ENCODE assay signal across 24 mouse cellular contexts in genomic region chr12:83055690-83056089, GRCm38 (mm10).
"Had no signal": no experiment of that assay in that cellular context is flagged by ENCODE, and none has a peak within 500 bp of the region (broad histone marks: within the 10 kb centered on the region; RNA-seq: fewer than 3 reads in every experiment).

No protein-coding gene starts in this region.

- H3K4me1 ChIP-seq: hindbrain, embryonic 15.5 days; limb, embryonic 13.5 days; limb, embryonic 15.5 days; liver, embryonic 15.5 days had no signal

- DNase-seq: forebrain, postnatal 0 days; gastrocnemius, postnatal 10 days; gastrocnemius, postnatal 25 days; heart, adult 11 months; heart, postnatal 10 days; kidney, adult 11 months; kidney, adult 2 months; kidney, adult 9 months; kidney, postnatal 14 days; kidney, postnatal 36 days; layer of hippocampus, adult 9-11 months; layer of hippocampus, postnatal 36 days; left cerebral cortex, postnatal 4 days had no signal

- H3K27me3 ChIP-seq: heart, embryonic 12.5 days; hindbrain, embryonic 13.5 days; hindbrain, embryonic 15.5 days; kidney, embryonic 15.5 days; limb, embryonic 13.5 days; limb, embryonic 15.5 days; liver, embryonic 15.5 days had no signal

- H3K9me3 ChIP-seq: hindbrain, embryonic 13.5 days; hindbrain, embryonic 15.5 days; kidney, embryonic 15.5 days; limb, embryonic 15.5 days had no signal

- H3K27ac ChIP-seq: heart, embryonic 10.5 days; hindbrain, embryonic 13.5 days; hindbrain, embryonic 15.5 days; hindbrain, postnatal 0 days; kidney, embryonic 15.5 days; kidney, postnatal 0 days; limb, embryonic 13.5 days; limb, embryonic 15.5 days; liver, embryonic 15.5 days had no signal

- H3K4me3 ChIP-seq: heart, embryonic 10.5 days; heart, embryonic 12.5 days; hindbrain, embryonic 13.5 days; hindbrain, embryonic 15.5 days; kidney, embryonic 15.5 days; limb, embryonic 13.5 days; limb, embryonic 15.5 days; liver, embryonic 15.5 days had no signal

- H3K9ac ChIP-seq: forebrain, postnatal 0 days; heart, embryonic 12.5 days; hindbrain, embryonic 13.5 days; hindbrain, embryonic 15.5 days; kidney, embryonic 15.5 days; limb, embryonic 13.5 days; limb, embryonic 15.5 days; liver, embryonic 15.5 days had no signal

- ATAC-seq: forebrain, postnatal 0 days; hindbrain, postnatal 0 days; intestine, embryonic 16.5 days had no signal

- H3K4me2 ChIP-seq: heart, embryonic 12.5 days; hindbrain, embryonic 13.5 days; hindbrain, embryonic 15.5 days; kidney, embryonic 15.5 days; limb, embryonic 13.5 days; limb, embryonic 15.5 days; liver, embryonic 15.5 days had no signal

- H3K36me3 ChIP-seq: hindbrain, embryonic 13.5 days; hindbrain, embryonic 15.5 days; kidney, embryonic 15.5 days; limb, embryonic 13.5 days; limb, embryonic 15.5 days; liver, embryonic 15.5 days had no signal
